Mouse (Mus musculus) limb, embryonic 14.5 days (tissue): ENCODE results near the gene Map1s. TPM values are rescaled to one million over a fixed set of nuclear protein-coding genes. Genes with fewer than 3 reads are reported as not detected.
A peak's percentile ranks its signal among the peaks of the same experiment; 100 is the strongest.

Experiments used
- ATAC-seq: fragments of 200-750 bp; cut with Nextera tagmentation; 2 replicates; pipeline ENCODE4 v1.8.0; 2017; ENCODE audit warnings: low read depth, moderate number of reproducible peaks, moderate TSS enrichment; ENCODE audit not compliant: low FRiP score
- DNase-seq: peaks from one replicate; pipeline ENCODE4 v3.0.0-alpha.2; 2015; ENCODE audit warnings: low spot score
- H3K27ac ChIP-seq: fragments of 300-500 bp; sonication (generic); replicated peaks from 2 replicates; pipeline ENCODE4 v1.5.1; 2014; ENCODE audit warnings: low read depth, mild to moderate bottlenecking, low read length, moderate library complexity, mixed read lengths
- H3K27me3 ChIP-seq: fragments of 300-500 bp; sonication (generic); 2 replicates; pipeline ENCODE4 v1.6.1; 2014; ENCODE audit warnings: low read length, mixed read lengths; ENCODE audit not compliant: control insufficient read depth, insufficient read depth
- H3K36me3 ChIP-seq: fragments of 300-500 bp; sonication (generic); 2 replicates; pipeline ENCODE4 v1.6.1; 2014; ENCODE audit warnings: mild to moderate bottlenecking, low read length, moderate library complexity, mixed read lengths; ENCODE audit not compliant: control insufficient read depth, insufficient read depth
- H3K4me1 ChIP-seq: fragments of 300-500 bp; sonication (generic); 2 replicates; pipeline ENCODE4 v1.6.1; 2014; ENCODE audit warnings: antibody characterized with exemption, low read length, mixed read lengths; ENCODE audit not compliant: control insufficient read depth, insufficient read depth
- H3K4me2 ChIP-seq: fragments of 300-500 bp; sonication (generic); replicated peaks from 2 replicates; pipeline ENCODE4 v1.6.1; 2014; ENCODE audit warnings: low read depth, mild to moderate bottlenecking, low read length, moderate library complexity; ENCODE audit not compliant: severe bottlenecking
- H3K4me3 ChIP-seq: fragments of 300-500 bp; sonication (generic); replicated peaks from 2 replicates; pipeline ENCODE4 v1.5.1; 2014; ENCODE audit warnings: low read length
- H3K9ac ChIP-seq: fragments of 300-500 bp; sonication (generic); 2 replicates; pipeline ENCODE4 v1.6.1; 2014; ENCODE audit warnings: mild to moderate bottlenecking, low read depth, low read length, moderate library complexity; ENCODE audit not compliant: severe bottlenecking
- H3K9me3 ChIP-seq: fragments of 300-500 bp; sonication (generic); 2 replicates; pipeline ENCODE4 v1.6.1; 2016; ENCODE audit warnings: low read length; ENCODE audit not compliant: control insufficient read depth
- POLR2A ChIP-seq: fragments of 200-500 bp; IDR thresholded peaks from 2 replicates; pipeline ENCODE4 v1.8.0; 2012; ENCODE audit warnings: inconsistent platforms, mild to moderate bottlenecking, moderate library complexity, borderline replicate concordance; ENCODE audit not compliant: insufficient read depth, insufficient read length; ENCODE audit errors: extremely low read depth
- WGBS: fragments of 180-500 bp; shearing (Covaris S2); extraction: QIAGEN DNeasy Blood & Tissue Kit; methylation state at CpG from one replicate; pipeline ENCODE4 v1.1.7; 2014; 5-methylcytosine and 5-hydroxymethylcytosine counted together
- polyA plus RNA-seq, 2 experiments: library from polyadenylated mRNA; depleted of rRNA in 1 of 2; stranded (reverse) in 1 of 2; unstranded in 1 of 2; fragments of >200 nt; fragmentation: Nextera tagmentation in 1 of 2; extraction: Ambion mirVana in 1 of 2; gene quantifications; 2 replicates each; pipeline versions ENCODE4 v1.2.1 to v1.2.3; 2012 to 2014

The Map1s gene
- polyA plus RNA-seq, 2 experiments, result 45.6 to 63.7 TPM

- peak; percentile 95 for DNase-seq
- H3K4me1 ChIP-seq, result peaks cover 9% of the 10 kb centered on the region
- H3K4me3 ChIP-seq, result peak within 1 kb of the TSS; percentile 80
- H3K9me3 ChIP-seq, result no peaks in the 10 kb centered on the region
- 1% methylated on average over 41 of the region's 46 CpGs for WGBS
- no peaks in the 10 kb centered on the region for H3K27me3 ChIP-seq
- H3K27ac ChIP-seq, result peak within 1 kb of the TSS; percentile 91
- H3K4me2 ChIP-seq, result peak within 1 kb of the TSS; percentile 94
- H3K36me3 ChIP-seq, result no peaks in the 10 kb centered on the region
- TF ChIP-seq POLR2A, result peak; percentile 48; the same call in 1 of the 2 replicates
- H3K9ac ChIP-seq, result peak within 1 kb of the TSS; percentile 71
- ATAC-seq, result peak; percentile 92
Measured at GRCm38 (mm10) chr8:70873364-70873985, 32.3 kb upstream of the Map1s start, which contains the start of gene Ccdc124. Gene Ccdc124 (minus strand): TSS chr8:70873935.

DNA sequence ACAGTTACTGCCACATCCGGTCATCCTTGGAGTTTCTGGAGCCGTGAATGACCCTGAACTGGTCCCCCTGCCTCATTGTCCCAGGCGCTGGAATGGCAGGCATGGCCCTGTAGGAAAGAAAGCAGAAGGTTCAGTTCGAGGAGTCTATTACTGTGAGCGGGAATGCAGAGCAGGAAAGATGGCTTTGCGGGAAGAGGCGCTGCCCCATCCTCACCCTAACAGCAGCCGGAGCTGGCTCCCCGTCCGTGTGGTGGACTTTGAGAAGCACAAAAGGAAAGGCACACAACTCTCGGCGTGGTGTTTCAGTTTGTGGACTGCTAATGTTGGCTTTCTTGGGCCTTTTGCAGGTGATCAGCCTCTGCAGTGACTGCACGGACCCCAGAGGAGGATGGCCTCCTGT, 31.3 kb upstream of the Map1s start:
- ATAC-seq (no peak), DNase-seq (no peak)
- Histone ChIP-seq H3K27me3 (no peaks in the 10 kb centered on the region), H3K4me3 (no peak overlapping the region), H3K9ac (no peak overlapping the region), H3K4me1 (no peaks in the 10 kb centered on the region; the same call in none of the 2 replicates), H3K36me3 (no peaks in the 10 kb centered on the region), H3K27ac (no peak overlapping the region), H3K4me2 (no peak overlapping the region), H3K9me3 (no peaks in the 10 kb centered on the region)
- no peak for TF ChIP-seq POLR2A
- WGBS, result 92% methylated on average over 13 of the region's 13 CpGs

DNA sequence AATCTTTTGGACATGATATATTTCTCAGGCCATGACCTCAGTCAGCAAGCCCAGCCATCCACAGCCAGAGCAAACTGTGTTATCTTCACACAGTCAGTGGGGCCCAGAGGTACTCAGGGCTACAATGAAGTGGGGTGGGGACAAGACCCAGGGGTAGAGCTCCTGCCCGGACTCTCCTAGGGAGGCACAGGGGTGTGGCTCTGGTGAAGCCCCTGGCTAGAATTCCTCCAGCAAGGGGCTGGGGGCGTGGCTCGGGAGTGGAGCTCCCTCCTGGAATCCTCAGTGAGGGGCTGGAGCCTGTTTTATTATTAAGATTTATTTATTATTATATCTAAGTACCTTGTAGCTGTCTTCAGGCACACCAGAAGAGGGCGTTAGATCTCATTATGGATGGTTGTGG, 29.4 kb upstream of the Map1s start:
- no peak overlapping the region for H3K4me3 ChIP-seq
- H3K9ac ChIP-seq, result no peak overlapping the region
- no peak overlapping the region for H3K27ac ChIP-seq
- H3K4me2 ChIP-seq, result no peak overlapping the region
- H3K36me3 ChIP-seq, result no peaks in the 10 kb centered on the region
- H3K9me3 ChIP-seq, result no peaks in the 10 kb centered on the region
- H3K4me1 ChIP-seq, result peaks cover 13% of the 10 kb centered on the region
- ATAC-seq (no peak), DNase-seq (no peak)
- WGBS, result 57% methylated on average over 4 of the region's 4 CpGs
- no peak for TF ChIP-seq POLR2A
- H3K27me3 ChIP-seq, result no peaks in the 10 kb centered on the region

- Histone ChIP-seq H3K9ac (no peak overlapping the region), H3K4me2 (no peak overlapping the region), H3K4me3 (no peak overlapping the region), H3K27me3 (no peaks in the 10 kb centered on the region), H3K36me3 (no peaks in the 10 kb centered on the region), H3K27ac (no peak overlapping the region), H3K4me1 (peaks cover 13% of the 10 kb centered on the region), H3K9me3 (no peaks in the 10 kb centered on the region)
- DNase-seq (no peak), ATAC-seq (no peak)
- no peak for TF ChIP-seq POLR2A
- WGBS, result 64% methylated on average over 2 of the region's 2 CpGs
Measured at GRCm38 (mm10) chr8:70878178-70878577, 27.6 kb upstream of the Map1s start.

DNA sequence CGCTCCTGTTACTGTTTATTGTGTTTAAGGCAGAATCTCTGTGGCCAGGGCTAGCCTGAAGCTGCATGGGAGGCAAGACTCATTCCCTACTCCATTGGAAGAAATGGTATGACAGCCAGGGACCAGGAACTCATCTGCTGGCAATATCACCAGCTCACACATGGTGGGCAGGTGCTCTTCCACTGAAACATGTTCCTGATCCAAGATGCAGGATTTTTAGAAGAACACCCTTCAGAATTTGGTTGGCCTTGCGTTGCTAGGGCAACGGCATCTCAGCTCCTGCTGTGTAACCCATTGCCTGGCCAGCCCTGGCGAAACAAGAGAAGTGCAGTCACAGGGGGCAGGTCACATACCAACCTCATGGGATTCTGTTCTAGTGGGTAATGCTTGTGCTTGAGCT, 26.2 kb upstream of the Map1s start:
- 43% methylated on average over 4 of the region's 4 CpGs for WGBS
- DNase-seq (no peak), ATAC-seq (no peak)
- no peak for TF ChIP-seq POLR2A
- Histone ChIP-seq H3K4me1 (peaks cover 13% of the 10 kb centered on the region), H3K36me3 (no peaks in the 10 kb centered on the region), H3K9me3 (no peaks in the 10 kb centered on the region), H3K27me3 (no peaks in the 10 kb centered on the region), H3K9ac (no peak overlapping the region), H3K4me2 (no peak overlapping the region), H3K4me3 (no peak overlapping the region), H3K27ac (no peak overlapping the region)
